In genomic region chr12:113147481-113147880, GRCm38 (mm10) we compare ENCODE assay signal across 9 mouse cellular contexts. TPM values are rescaled to one million over a fixed set of nuclear protein-coding genes. Genes with fewer than 3 reads are reported as not detected.
DNase-seq lines count a peak whose midpoint lies in the region; ATAC-seq and TF ChIP-seq lines count a peak whose summit lies in the region.
"Had no signal": no experiment of that assay in that cellular context is flagged by ENCODE, and none has a peak within 500 bp of the region (broad histone marks: within the 10 kb centered on the region; RNA-seq: fewer than 3 reads in every experiment).

No protein-coding gene starts in this region.

- peak overlapping the region; percentile 8 for H3K27ac ChIP-seq in heart, embryonic 11.5 days (ENCODE audit: low read depth, low read length)
- peak overlapping the region; percentile 91 for H3K27ac ChIP-seq in small intestine, adult 2 months (ENCODE audit: insufficient read depth, low read depth, low read length)
- H3K27ac ChIP-seq: lung, embryonic 15.5 days had no signal

- WGBS in heart, embryonic 11.5 days (ENCODE audit: insufficient replicate concordance): 67% methylated on average over 8 of the region's 8 CpGs
- 70% methylated on average over 8 of the region's 8 CpGs for WGBS in small intestine, adult 2 months

- H3K4me1 ChIP-seq in heart, embryonic 11.5 days (ENCODE audit: control insufficient read depth, insufficient read depth, low read length): peaks cover 60% of the 10 kb centered on the region
- H3K4me1 ChIP-seq in small intestine, adult 2 months (ENCODE audit: control insufficient read depth, insufficient read depth, insufficient read length, low read length): peaks cover 52% of the 10 kb centered on the region

- ATAC-seq in cerebellum, adult (ENCODE audit: insufficient number of reproducible peaks, low FRiP score, low TSS enrichment): no peak
- ATAC-seq in heart, embryonic 11.5 days (replicated peaks; ENCODE audit: insufficient number of reproducible peaks, low FRiP score, low TSS enrichment): no peak

- H3K9me3 ChIP-seq in heart, embryonic 11.5 days (replicated peaks; ENCODE audit: control insufficient read depth, low read length): no peaks in the 10 kb centered on the region
- H3K9me3 ChIP-seq: lung, embryonic 15.5 days had no signal

- no peaks in the 10 kb centered on the region for H3K27me3 ChIP-seq in heart, embryonic 11.5 days (ENCODE audit: control insufficient read depth, insufficient read depth, low read length)
- H3K27me3 ChIP-seq in small intestine, adult 2 months (ENCODE audit: control insufficient read depth, insufficient read depth, low read length): peaks cover 3% of the 10 kb centered on the region; the same call in 1 of the 2 replicates

- TF ChIP-seq CTCF in small intestine, adult 2 months (IDR thresholded peaks at IDR 0.05; ENCODE audit: extremely low read depth, insufficient read length, insufficient replicate concordance, low read depth, low read length): no peak

- peak; percentile 69 for DNase-seq in cerebellum, adult 11 months
- DNase-seq in ovary, postnatal 36 days (ENCODE audit: low spot score): peak; percentile 41
- DNase-seq in ovary, postnatal 10 days (ENCODE audit: low spot score): no peak
- DNase-seq in spleen, postnatal 14 days (ENCODE audit: low spot score in 2 of 2): no peak
- no peak for DNase-seq in embryo, embryonic 10.5 days (ENCODE audit: low spot score)

- H3K4me2 ChIP-seq in heart, embryonic 11.5 days: no peak overlapping the region

- no peak overlapping the region for H3K4me3 ChIP-seq in heart, embryonic 11.5 days (ENCODE audit: low read depth, low read length)
- no peak overlapping the region for H3K4me3 ChIP-seq in small intestine, adult 2 months (ENCODE audit: low read depth, low read length)

- no peak overlapping the region for H3K9ac ChIP-seq in heart, embryonic 11.5 days (ENCODE audit: low read depth, low read length)

- peaks cover 11% of the 10 kb centered on the region for H3K36me3 ChIP-seq in heart, embryonic 11.5 days (ENCODE audit: control insufficient read depth, insufficient read depth, low read length)
- H3K36me3 ChIP-seq in small intestine, adult 2 months (ENCODE audit: control insufficient read depth, insufficient read depth, low read length): no peaks in the 10 kb centered on the region

- TF ChIP-seq POLR2A in small intestine, adult 2 months (IDR thresholded peaks at IDR 0.05; ENCODE audit: low read depth, low read length): no peak

RNA-seq across cellular contexts. Expression of gene Crip1, which starts 1.4 kb away (rescaled TPM):
- 525 and 533 TPM in 2 replicates for polyA plus RNA-seq in heart, embryonic 11.5 days (2014; fragmentation: Nextera tagmentation; extraction: Ambion mirVana)
- polyA plus RNA-seq in small intestine, adult 2 months (2012; rRNA removed): 4,805 and 16,576 TPM in 2 replicates

RNA-seq across cellular contexts. Expression of gene Crip2, which starts 7.4 kb away (rescaled TPM):
- 1,118 and 1,169 TPM in 2 replicates for polyA plus RNA-seq in heart, embryonic 11.5 days (2014; fragmentation: Nextera tagmentation; extraction: Ambion mirVana)
- polyA plus RNA-seq in small intestine, adult 2 months (2012; rRNA removed): 73.8 and 86.3 TPM in 2 replicates

RNA-seq across cellular contexts. Expression of gene Tedc1, which starts 8.7 kb away (rescaled TPM):
- 15.8 and 16.6 TPM in 2 replicates for polyA plus RNA-seq in heart, embryonic 11.5 days (2014; fragmentation: Nextera tagmentation; extraction: Ambion mirVana)
- polyA plus RNA-seq in small intestine, adult 2 months (2012; rRNA removed): 9.2 and 18.3 TPM in 2 replicates

RNA-seq across cellular contexts. Expression of gene Tmem121, which starts 38.2 kb away (rescaled TPM):
- 1.00 and 1.5 TPM in 2 replicates for polyA plus RNA-seq in heart, embryonic 11.5 days (2014; fragmentation: Nextera tagmentation; extraction: Ambion mirVana)
- polyA plus RNA-seq in small intestine, adult 2 months (2012; rRNA removed): 1.8 and 2.4 TPM in 2 replicates

RNA-seq across cellular contexts. Expression of gene Mta1, which starts 49.4 kb away (rescaled TPM):
- 12.3 and 14.7 TPM in 2 replicates for polyA plus RNA-seq in heart, embryonic 11.5 days (2014; fragmentation: Nextera tagmentation; extraction: Ambion mirVana)
- polyA plus RNA-seq in small intestine, adult 2 months (2012; rRNA removed): 23.9 and 47.6 TPM in 2 replicates

Comparison
In these comparisons a context has a peak if more than half of its experiments do, and no peak if none do; other contexts are left out.
1. DNase-seq: peak in cerebellum, adult 11 months (single experiment) and ovary, postnatal 36 days (single experiment); none in ovary, postnatal 10 days (single experiment), spleen, postnatal 14 days (0 of 2) and embryo, embryonic 10.5 days (single experiment).
2. RNA of gene Crip2, which starts 7.4 kb away (polyA plus RNA-seq): 1,118 to 1,169 TPM in heart, embryonic 11.5 days; 73.8 to 86.3 TPM in small intestine, adult 2 months; every median in the first group is over 10 times any median in the second.